Mouse (Mus musculus): ENCODE measurements around the gene Camk2g. TPM values are rescaled to one million over a fixed set of nuclear protein-coding genes. Genes with fewer than 3 reads are reported as not detected.
"Not testable (repeated sequence)": the region's sequence is repeated elsewhere in the genome, so short reads cannot be mapped to it uniquely, and the experiment has no call there.

Camk2g gene
- total RNA-seq, 2 experiments from 2014 or later: 43.8 to 47.7 TPM

DNA sequence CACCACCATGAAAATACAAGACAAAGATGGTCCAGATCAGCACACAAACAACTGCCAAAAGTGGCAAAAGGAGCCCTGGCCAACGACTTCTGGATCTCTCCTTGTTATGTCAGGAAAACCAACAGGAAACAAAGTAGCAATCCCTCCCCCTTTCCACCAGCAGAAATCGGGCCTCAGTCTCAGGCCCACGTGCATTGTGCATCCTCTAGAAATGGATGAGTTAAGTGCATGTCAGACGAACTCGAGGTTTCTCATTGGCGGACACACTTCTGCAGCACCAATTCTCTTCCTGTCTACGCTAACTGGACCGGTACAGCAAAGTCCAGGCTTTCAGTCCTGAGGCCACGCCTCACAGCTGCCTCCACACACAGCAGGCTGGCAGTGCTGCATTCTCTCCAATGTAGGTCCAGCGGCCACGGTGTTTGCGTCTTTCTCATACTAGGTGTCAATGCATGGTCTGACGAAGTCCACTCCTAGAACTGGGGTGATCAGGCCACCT is 57.9 kb downstream of the Camk2g start:
- DNase-seq: no peak

DNA sequence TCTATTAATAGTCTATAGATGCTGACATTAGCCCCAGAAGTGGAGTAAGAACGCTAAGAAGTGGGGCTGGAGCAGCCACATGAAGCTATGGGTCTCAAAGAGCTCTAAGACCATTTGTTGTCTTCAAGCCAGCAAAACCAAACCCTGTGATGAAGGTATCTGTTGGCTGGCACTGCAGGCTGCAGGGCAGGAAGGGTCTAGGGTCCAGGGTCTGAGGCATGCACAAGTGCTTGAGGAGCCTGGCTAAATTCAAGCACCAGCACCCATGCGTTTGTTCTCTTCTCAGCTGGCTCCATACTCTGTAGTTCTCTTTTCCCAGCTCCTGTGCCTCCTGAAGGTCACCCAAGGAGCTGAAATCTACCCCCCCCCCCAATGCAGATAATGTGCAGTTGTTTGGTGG is 58.8 kb downstream of the Camk2g start:
- no peak for DNase-seq

GRCm38 (mm10) chr14:20733952-20734774 is 59.7 kb downstream of the Camk2g start, which contains the start of gene Ndst2:
Ndst2 (minus strand) TSS chr14:20734562.
- peak; percentile 91 to 94 for DNase-seq

GRCm38 (mm10) chr14:20733041-20733951 is 60.6 kb downstream of the Camk2g start:
- no peak for DNase-seq

DNA sequence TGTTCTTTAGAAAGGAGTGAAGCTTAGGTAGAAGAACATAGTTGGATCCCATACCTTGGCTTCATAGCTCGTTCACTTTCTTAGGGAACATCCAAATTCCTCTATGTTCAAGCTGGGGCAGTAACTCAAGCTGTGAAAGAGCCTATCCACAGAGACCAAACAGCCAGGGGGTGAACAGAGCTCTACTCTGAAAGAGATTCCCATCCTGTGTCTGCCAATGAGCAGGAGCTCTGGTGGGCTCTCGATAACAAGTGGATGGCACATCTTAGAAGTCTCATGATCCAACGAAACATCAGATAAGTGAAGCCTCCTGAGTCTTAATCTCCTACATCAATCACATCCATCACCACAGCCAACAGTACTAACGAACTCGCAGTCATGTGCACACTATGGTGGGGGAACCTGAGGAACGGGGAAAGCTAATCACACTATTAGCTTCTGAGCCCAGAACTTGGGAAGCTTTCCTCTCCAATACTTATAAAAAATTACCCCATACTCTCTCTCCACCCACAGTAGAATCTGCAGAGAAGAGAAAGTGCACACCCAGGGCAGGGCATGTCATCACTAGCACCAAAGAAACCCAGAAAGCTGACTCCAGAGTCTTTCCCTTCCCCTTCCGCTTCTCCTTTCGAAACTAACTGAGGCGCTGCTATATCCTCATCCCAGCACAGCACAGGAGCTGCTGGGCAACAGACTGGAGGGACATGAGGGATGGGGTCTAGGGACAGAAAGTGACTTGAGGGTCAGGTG is 62.9 kb downstream of the Camk2g start:
- peak in 1 of 2 experiments; percentile 57 for DNase-seq

DNA sequence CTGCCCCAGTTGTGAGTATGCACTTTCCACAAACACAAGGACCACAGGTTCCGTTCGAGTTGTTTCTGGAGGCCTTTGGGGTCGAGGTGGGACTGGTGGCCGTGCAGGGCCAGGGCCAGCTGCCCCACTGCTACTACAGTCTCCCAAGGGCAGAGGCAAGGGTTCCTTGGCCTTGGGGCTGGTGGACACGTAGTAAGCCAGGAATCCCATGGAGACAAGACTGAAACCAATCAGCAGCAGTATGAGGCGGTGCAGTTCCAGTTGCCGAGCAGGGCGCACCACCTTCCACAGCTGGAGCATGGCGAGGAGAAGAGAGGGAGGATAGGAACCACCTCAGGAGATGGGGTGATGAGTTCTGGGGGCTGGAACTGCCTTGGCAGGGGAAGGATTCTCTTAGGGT is 64.0 kb downstream of the Camk2g start:
- DNase-seq: no peak

- no peak for DNase-seq
Observed at GRCm38 (mm10) chr14:20725660-20726339, 68.1 kb downstream of the Camk2g start.

DNA sequence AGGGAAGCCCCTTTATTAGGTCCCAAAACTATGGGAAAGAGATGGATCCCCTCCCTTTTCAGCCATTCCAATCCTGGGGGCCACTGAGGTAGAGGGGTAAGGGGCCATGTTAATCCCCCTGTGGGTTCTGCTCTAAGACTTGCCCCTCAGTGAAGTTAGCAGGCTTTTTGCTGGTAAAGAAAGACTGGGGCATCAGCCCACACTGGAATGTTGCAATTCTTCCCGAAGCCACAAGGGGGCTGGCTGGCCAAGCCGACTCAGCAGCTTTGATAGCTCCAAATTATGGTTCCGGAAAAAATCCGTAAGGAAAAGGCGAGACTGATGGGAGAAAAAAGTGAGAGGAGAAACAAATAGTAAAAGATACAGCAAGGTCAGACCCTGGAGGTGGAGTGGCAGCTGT is 69.8 kb downstream of the Camk2g start:
- peak; percentile 53 to 84 for DNase-seq

- no peak for DNase-seq
Observed at GRCm38 (mm10) chr14:20723006-20723405, 70.9 kb downstream of the Camk2g start.

DNA sequence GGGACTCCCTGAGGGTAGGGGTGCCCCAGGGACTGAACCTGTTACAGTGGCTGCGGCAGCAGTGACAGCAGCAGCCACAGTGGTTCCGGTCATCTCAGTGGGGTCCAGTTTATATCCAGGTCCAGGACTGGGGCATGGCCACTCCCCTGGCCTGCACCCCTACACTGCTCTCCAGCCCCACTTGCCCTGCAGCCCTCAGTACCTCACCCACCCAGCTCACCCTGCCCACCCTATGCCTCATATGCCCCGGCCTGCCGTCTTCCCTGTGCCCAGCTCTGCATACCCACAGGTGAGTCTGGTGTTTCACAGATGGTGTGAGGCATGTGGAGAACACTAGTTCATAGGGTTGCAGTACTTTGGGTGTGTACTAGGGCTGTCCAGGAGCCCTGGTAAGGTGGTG is 72.5 kb downstream of the Camk2g start:
- no peak for DNase-seq

- no peak for DNase-seq
Observed at GRCm38 (mm10) chr14:20719767-20720166, 74.1 kb downstream of the Camk2g start.

- DNase-seq: no peak
Observed at GRCm38 (mm10) chr14:20718443-20718842, 75.4 kb downstream of the Camk2g start.

GRCm38 (mm10) chr14:20713832-20714231 is 80.1 kb downstream of the Camk2g start:
- no peak for DNase-seq

- no peak for DNase-seq
Observed at GRCm38 (mm10) chr14:20708239-20708638, 85.6 kb downstream of the Camk2g start.

DNA sequence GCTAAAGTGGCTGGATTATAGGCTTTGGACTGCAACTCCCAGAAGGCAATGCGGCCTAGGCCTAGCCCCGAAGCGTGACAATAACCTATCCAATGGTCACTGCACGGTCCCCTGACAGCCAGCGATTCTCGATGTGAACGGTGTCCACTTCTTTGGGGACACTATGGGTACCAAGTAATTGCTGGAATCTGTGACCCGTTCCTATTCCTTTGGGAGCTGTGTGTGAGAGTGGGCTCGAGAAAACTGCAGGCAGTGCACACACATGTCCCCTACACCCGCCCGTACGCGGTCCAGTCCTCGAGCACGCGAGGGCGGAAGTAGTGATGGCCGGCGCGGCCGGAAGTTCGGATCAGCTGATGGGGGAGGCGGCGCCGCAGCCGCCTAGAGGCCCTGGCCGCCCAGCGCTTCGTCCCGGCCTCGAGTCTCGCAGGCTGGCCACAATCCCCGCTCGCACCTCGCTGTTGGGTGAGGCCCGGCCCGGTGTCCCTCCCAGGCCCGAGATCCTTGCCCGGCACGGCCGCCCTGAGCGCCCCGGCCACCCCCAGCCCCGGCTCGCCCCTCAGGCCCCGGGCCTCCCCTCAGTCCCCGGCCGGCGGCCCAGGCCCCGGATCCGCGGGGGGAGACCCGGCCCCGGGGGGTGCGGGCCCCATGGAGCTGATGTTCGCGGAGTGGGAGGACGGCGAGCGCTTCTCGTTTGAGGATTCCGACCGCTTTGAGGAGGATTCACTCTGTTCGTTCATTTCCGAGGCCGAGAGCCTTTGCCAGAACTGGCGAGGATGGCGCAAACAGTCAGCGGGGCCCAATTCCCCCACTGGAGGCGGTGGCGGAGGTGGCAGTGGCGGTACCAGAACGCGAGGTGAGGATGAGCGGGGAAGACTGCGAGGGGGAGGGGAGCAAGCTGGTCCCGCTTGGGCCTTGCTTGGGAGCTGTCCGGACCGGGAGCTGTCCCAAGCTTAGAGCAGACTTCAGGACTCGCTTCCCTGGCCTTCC is 86.4 kb downstream of the Camk2g start, which contains the start of gene Zswim8:
TSS of gene Zswim8 (plus strand) at position 352 of the 990 bp plus-strand sequence.
- DNase-seq: peak; percentile 94 to 95

GRCm38 (mm10) chr14:20703461-20703860 is 90.4 kb downstream of the Camk2g start:
- DNase-seq: not testable (repeated sequence)

DNA sequence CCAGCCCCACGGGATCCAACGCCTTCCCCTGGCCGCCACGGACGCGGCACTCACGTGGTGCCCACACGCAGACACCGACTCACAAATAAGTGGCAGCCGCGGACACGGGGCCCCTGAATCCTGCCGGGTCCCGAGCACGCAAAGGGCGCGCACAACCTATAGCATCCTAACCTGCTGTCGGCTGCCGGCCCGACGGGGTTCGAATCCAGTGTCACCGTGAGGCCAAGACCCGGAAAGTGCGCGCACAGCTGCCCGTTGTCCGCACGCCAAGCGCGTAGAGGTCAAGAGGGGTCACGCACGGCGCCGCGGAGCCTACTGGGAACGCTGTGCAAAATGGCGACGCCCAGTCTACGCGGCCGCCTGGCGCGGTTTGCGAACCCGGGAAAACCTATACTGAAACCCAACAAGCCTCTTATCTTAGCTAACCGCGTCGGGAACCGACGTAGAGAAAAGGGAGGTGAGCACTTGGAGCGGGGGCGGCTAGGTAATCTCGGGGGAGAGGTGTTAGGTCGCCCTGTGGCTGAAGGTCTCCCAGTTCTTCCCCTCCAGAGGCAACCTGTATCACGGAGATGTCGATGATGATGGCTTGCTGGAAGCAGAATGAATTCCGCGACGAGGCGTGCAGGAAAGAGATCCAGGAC is 91.0 kb downstream of the Camk2g start, which contains the start of gene Chchd1:
TSS of gene Chchd1 (plus strand) at position 266 of the 641 bp plus-strand sequence.
- peak; percentile 93 to 97 for DNase-seq

DNA sequence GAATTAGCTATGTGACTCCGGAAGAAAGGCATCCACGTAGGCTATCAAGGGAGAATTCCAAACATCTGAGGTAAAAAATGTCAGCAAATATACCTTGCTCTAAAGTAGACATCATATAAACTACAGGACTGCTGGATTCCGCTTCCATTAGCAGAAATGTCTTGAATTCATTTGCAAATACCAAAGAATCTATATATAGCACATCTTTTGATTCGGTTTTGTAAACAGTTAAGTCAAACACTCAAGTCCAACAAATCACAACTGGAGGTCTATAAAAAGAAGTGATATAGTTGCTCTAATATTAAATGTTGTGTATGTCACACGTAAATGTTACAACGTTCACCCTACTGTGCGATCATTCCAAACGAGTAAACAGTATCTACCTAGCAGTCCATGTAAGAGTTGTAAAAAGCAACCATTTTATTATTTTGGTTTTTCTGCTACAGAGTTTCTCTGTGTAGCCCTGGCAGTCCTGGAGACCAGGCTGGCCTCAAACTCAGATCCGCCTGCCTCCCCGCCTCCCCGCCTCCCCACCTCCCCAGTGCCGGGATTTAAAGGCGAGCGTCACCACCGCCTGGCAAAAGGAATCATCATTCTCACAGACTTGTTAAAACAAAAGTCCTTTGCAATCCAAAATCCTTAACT is 91.7 kb downstream of the Camk2g start:
- no peak for DNase-seq

- no peak for DNase-seq
Observed at GRCm38 (mm10) chr14:20701554-20701953, 92.3 kb downstream of the Camk2g start.
